Mouse (Mus musculus) stomach, embryonic 16.5 days (tissue): Measurements from ENCODE around the gene Os9. TPM values are rescaled to one million over a fixed set of nuclear protein-coding genes. Genes with fewer than 3 reads are reported as not detected.

Experiments
- ATAC-seq: fragments of 200-750 bp; cut with Nextera tagmentation; 2 replicates; pipeline ENCODE4 v1.8.0; 2017; ENCODE audit warnings: moderate number of reproducible peaks, moderate TSS enrichment; ENCODE audit not compliant: insufficient read depth, low FRiP score
- H3K27ac ChIP-seq: fragments of 300-500 bp; sonication (generic); 2 replicates; pipeline ENCODE4 v1.5.1; 2014; ENCODE audit warnings: low read length
- H3K27me3 ChIP-seq: fragments of 300-500 bp; sonication (generic); 2 replicates; pipeline ENCODE4 v1.6.1; 2014; ENCODE audit warnings: low read length, control low read depth, mixed read lengths; ENCODE audit not compliant: control insufficient read depth, insufficient read depth
- H3K36me3 ChIP-seq: fragments of 300-500 bp; sonication (generic); 2 replicates; pipeline ENCODE4 v1.6.1; 2014; ENCODE audit warnings: low read length; ENCODE audit not compliant: control insufficient read depth, insufficient read depth
- H3K4me1 ChIP-seq: fragments of 300-500 bp; sonication (generic); 2 replicates; pipeline ENCODE4 v1.6.1; 2014; ENCODE audit warnings: low read length, control low read depth, mixed read lengths; ENCODE audit not compliant: control insufficient read depth, insufficient read depth
- H3K4me2 ChIP-seq: fragments of 300-500 bp; sonication (generic); 2 replicates; pipeline ENCODE4 v1.6.1; 2014; ENCODE audit warnings: low read depth, low read length, mixed read lengths
- H3K4me3 ChIP-seq: fragments of 300-500 bp; sonication (generic); replicated peaks from 2 replicates; pipeline ENCODE4 v1.5.1; 2014; ENCODE audit warnings: mild to moderate bottlenecking, low read length
- H3K9ac ChIP-seq: fragments of 300-500 bp; sonication (generic); 2 replicates; pipeline ENCODE4 v1.6.1; 2014; ENCODE audit warnings: low read length
- H3K9me3 ChIP-seq: fragments of 300-500 bp; sonication (generic); replicated peaks from 2 replicates; pipeline ENCODE4 v1.6.1; 2016; ENCODE audit warnings: low read length, control low read depth; ENCODE audit not compliant: control insufficient read depth
- WGBS: fragments of 180-500 bp; shearing (Covaris S2); extraction: QIAGEN DNeasy Blood & Tissue Kit; methylation state at CpG from one replicate; pipeline ENCODE4 v1.1.7; 2014; 5-methylcytosine and 5-hydroxymethylcytosine counted together
- polyA plus RNA-seq: library from polyadenylated mRNA; unstranded; fragments of >200 nt; fragmentation: Nextera tagmentation; extraction: Ambion mirVana; gene quantifications from 2 replicates; pipeline ENCODE4 v1.2.1, GENCODE M21; 2015

The Os9 gene
- polyA plus RNA-seq, 1 experiment from 2014 or later = 114 TPM

DNA sequence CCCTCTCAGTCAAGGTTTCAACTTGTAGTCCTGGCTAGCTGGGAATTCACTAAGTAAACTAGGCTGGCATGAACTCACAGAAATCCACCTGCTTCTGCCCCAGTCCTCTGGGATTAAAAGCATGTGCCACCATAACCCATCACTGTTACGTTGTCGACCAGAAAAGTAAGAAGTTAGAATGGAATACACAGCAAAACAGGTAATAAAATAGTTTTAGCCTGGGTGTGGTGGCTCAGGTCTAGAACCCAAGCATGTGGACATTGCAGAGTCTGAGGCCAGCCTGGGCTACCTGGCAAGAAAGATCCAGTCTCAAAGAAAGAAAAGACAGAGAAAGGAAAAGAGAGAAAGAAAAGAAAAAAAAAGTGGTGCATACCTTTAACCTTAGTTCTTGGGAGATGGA, 59.4 kb downstream of the Os9 start:
- WGBS = 81% methylated on average over 2 of the region's 2 CpGs
- H3K4me1 ChIP-seq = peaks cover 26% of the 10 kb centered on the region
- no peaks in the 10 kb centered on the region for H3K27me3 ChIP-seq
- no peak overlapping the region for H3K4me2 ChIP-seq
- H3K4me3 ChIP-seq = no peak overlapping the region
- H3K27ac ChIP-seq = no peak overlapping the region
- H3K9me3 ChIP-seq = no peaks in the 10 kb centered on the region
- H3K9ac ChIP-seq = no peak overlapping the region
- ATAC-seq = no peak
- peaks cover 23% of the 10 kb centered on the region for H3K36me3 ChIP-seq

DNA sequence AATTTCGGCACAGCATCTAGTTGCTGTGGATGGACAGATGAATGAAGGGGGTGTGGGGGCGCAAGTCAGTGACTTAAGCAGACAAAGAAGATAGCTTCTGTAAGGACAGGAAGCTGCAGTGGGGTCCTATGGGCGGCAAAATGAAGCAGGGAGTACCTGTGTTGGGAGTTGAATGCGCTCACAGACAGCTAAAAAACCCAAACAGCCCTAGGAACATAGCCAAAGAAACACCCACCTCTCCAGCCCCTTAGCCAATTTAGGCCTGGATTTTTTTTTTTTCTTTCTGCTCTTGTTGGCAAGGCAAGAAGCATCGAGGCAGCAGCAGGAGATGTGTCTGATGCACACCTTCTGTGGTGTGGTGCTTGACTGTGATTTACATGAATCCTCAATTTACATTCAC, 59.8 kb downstream of the Os9 start:
- WGBS = 49% methylated on average over 5 of the region's 5 CpGs
- no peak overlapping the region for H3K4me3 ChIP-seq
- H3K9me3 ChIP-seq = no peaks in the 10 kb centered on the region
- no peak overlapping the region for H3K9ac ChIP-seq
- H3K4me2 ChIP-seq = no peak overlapping the region
- H3K4me1 ChIP-seq = peaks cover 26% of the 10 kb centered on the region
- no peak overlapping the region for H3K27ac ChIP-seq
- H3K27me3 ChIP-seq = no peaks in the 10 kb centered on the region
- H3K36me3 ChIP-seq = peaks cover 19% of the 10 kb centered on the region
- no peak for ATAC-seq

DNA sequence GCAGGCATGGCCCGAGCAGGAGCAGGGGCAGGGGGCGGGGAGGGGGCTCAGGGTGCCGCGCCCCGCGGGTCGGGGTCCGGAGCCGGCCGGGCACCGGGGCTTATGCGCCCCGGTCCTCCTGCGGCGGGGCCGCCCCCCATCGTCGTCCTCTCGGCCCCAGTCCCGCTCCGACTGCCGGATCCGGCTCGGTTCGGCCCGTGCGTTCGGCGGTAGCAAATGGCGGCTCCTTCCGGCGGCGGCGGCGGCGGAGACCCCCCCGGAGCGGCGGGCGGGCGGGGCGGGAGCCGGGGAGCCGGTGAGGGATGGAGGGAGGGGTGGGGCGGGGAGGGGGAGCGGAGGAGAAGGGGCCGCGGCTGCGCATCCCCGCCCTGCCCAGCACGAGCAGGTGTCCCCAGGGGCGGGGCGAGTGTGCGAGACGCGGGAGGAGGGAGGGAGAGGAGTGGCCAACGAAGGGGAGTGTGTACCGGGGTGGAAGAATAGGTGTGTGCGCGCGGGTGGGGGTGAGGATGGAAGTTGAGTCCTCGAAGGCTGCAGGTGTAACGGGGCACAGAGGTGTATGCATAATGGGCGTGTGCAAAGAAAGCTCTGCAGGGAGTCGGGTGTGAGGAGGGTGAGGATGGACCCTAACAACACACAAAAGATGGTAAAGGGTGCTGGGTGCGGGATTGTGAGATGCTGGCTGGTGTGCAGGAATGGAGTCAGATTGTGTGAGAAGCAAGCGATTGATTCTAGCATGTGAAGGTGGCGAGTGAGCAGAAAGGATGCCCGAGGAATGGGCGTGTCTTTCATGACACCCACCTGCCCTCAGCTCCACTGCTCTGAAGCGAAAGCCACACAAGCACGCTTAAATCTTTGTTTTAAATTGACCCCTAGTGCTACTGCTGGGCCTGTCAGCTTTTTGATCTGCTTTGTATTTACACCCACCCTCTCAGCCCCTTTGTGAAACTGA, 60.7 kb downstream of the Os9 start, which contains the start of gene March9:
TSS of gene March9 (minus strand) at position 217 of the 949 bp plus-strand sequence.
- Histone ChIP-seq H3K4me1 (peaks cover 23% of the 10 kb centered on the region), H3K4me2 (peak within 1 kb of the TSS; percentile 96), H3K36me3 (peaks cover 10% of the 10 kb centered on the region; the same call in 1 of the 2 replicates), H3K9me3 (no peaks in the 10 kb centered on the region), H3K27me3 (no peaks in the 10 kb centered on the region), H3K4me3 (peak within 1 kb of the TSS; percentile 75), H3K27ac (peak within 1 kb of the TSS; percentile 60), H3K9ac (peak within 1 kb of the TSS; percentile 89)
- WGBS = 1% methylated on average over 48 of the region's 72 CpGs
- peak; percentile 57 for ATAC-seq

DNA sequence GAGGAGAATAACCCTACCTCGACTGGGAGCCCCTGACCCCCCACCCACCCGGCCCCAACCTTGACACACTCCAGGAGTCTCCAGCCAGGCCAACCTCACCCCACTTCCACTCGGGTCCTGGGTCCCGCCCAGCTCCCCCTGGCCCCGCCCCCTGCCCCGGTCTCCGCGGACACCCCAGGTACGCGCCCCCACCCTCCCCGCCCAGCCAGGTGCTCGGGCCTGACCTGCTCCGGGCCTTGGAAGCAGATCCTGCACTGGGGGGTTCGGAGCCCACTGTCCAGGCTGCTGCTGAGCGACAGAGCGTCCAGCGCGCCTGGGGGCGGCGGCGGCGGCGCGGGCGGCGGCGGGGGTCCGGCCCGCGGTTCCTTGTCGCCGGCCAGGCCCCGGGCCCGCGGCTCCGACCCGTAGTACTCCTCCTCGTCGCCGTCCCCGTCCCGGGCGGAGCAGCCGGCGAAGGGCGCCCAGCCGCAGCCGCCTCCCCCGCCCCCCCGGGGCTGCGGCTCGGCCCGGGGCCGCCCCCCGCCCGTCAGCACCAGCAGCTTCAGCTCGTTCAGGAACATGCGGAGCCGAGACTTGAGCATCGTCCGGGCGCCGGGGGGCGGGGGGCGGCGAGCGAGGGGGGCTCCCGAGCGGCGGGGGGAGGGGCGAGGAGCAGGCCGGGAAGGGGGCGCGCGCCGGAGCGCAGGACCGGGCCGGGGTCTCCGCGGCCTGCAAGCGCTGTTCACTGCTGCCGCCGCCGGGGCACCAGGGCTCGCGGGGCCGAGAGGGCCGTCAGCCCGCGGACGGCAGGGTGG, 61.6 kb downstream of the Os9 start:
- H3K36me3 ChIP-seq = peaks cover 5% of the 10 kb centered on the region; the same call in 1 of the 2 replicates
- H3K9ac ChIP-seq = peak overlapping the region; percentile 89
- ATAC-seq = no peak
- no peaks in the 10 kb centered on the region for H3K27me3 ChIP-seq
- H3K27ac ChIP-seq = peak overlapping the region; percentile 60
- H3K4me2 ChIP-seq = peak overlapping the region; percentile 96
- under 1% methylated on average over 80 of the region's 92 CpGs for WGBS
- H3K4me1 ChIP-seq = peaks cover 15% of the 10 kb centered on the region
- peak overlapping the region; percentile 75 for H3K4me3 ChIP-seq
- H3K9me3 ChIP-seq = no peaks in the 10 kb centered on the region

DNA sequence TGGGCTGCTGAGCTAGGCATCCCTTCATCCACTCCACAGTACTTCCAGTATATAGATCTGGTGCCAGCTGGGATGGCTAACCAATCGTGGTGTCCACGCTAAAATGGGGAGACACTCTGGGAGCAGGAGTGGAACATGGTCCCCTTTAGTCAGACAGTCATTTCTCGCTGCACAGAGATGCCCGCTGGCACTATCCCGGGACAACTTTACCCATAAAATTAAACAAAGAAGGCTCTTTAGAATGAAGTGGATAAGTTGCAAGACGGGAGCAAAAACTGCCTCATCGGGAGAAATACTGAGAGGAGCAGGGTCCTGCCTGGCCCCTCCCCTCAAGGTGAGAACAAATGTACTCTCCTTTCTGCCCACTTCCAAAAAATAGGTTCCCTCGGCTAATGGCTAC, 62.2 kb downstream of the Os9 start:
- Histone ChIP-seq H3K4me1 (peaks cover 15% of the 10 kb centered on the region), H3K27ac (no peak overlapping the region), H3K36me3 (peaks cover 5% of the 10 kb centered on the region; the same call in 1 of the 2 replicates), H3K9ac (peak overlapping the region; percentile 89), H3K4me2 (peak overlapping the region; percentile 96), H3K9me3 (no peaks in the 10 kb centered on the region), H3K27me3 (no peaks in the 10 kb centered on the region), H3K4me3 (peak overlapping the region; percentile 75)
- 6% methylated on average over 8 of the region's 8 CpGs for WGBS
- ATAC-seq = no peak

DNA sequence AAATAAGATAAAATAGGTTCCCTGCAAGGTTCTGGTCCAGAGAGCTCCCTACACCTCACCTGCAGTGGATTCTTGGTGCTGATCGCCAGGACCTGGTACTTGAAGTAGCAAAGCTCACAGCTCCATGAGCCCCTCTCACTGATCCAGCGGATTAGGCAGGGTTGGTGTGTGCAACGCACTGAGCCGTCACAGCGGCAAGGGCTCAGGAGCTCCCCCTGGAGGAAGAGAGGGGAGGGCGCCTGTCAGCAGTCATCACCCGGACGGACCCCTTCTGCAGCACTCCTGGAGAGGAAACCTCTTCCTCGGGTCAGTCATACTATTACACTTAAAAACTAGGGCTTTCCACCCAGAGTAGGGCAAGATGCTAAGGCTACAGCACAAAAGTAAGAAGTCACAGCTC, 62.8 kb downstream of the Os9 start:
- no peaks in the 10 kb centered on the region for H3K27me3 ChIP-seq
- ATAC-seq = no peak
- 2% methylated on average over 9 of the region's 9 CpGs for WGBS
- peaks cover 15% of the 10 kb centered on the region for H3K4me1 ChIP-seq
- peak overlapping the region; percentile 75; the same call in 1 of the 2 replicates for H3K4me3 ChIP-seq
- H3K9ac ChIP-seq = peak overlapping the region; percentile 89; the same call in 1 of the 2 replicates
- H3K9me3 ChIP-seq = no peaks in the 10 kb centered on the region
- no peak overlapping the region for H3K27ac ChIP-seq
- peaks cover 5% of the 10 kb centered on the region; the same call in 1 of the 2 replicates for H3K36me3 ChIP-seq
- H3K4me2 ChIP-seq = peak overlapping the region; percentile 96

DNA sequence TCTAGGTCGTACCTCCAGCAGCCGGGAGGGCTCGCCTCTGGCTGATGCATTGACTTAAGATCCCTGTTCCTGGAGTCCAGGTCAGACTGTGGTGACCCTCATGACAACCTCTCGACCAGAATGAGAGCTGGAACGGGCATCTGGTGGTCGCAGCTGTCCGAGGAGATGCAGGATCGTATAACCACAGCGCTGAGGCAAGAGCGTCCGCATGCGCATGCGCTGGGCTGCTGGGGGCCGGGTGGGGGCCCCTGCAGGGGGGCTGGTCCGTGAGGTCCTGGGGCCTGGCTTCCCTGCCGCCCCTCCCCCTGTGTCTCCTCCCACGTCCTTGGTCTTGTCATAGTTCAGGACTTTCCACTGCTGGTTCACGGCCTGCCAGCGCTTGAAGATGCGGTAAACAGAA, 64.4 kb downstream of the Os9 start:
- ATAC-seq = no peak

DNA sequence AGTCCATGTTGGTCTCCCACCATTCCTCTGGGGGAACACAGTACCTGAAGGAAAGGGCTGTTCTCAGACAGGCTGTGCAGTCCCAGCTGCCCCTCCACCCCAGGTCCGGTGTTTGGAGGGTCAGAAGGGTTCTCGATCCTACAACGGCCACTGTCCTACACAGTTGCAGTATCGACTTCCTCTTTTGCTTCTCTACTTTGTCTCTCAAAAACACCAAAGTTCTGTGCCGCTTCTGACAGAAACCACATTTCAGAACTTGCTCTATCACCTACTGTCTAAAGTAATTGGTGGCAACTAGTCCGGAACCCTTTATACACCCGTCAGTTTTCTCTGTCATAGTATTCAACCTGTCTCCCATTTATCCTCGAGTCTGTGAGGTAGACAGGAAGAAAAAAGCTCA, 65.5 kb downstream of the Os9 start:
- no peak for ATAC-seq
- Histone ChIP-seq H3K27me3 (peaks cover 16% of the 10 kb centered on the region), H3K4me2 (no peak overlapping the region), H3K36me3 (peaks cover 5% of the 10 kb centered on the region; the same call in 1 of the 2 replicates), H3K9me3 (no peaks in the 10 kb centered on the region), H3K27ac (no peak overlapping the region), H3K4me3 (no peak overlapping the region), H3K9ac (no peak overlapping the region), H3K4me1 (peaks cover 13% of the 10 kb centered on the region)
- 80% methylated on average over 8 of the region's 8 CpGs for WGBS

More for the DNA sequence above, 64.4 kb downstream of the Os9 start:
- Histone ChIP-seq H3K9me3 (no peaks in the 10 kb centered on the region), H3K36me3 (peaks cover 5% of the 10 kb centered on the region; the same call in 1 of the 2 replicates), H3K4me1 (peaks cover 15% of the 10 kb centered on the region), H3K4me3 (no peak overlapping the region), H3K27me3 (peaks cover 5% of the 10 kb centered on the region; the same call in 1 of the 2 replicates), H3K4me2 (no peak overlapping the region), H3K27ac (no peak overlapping the region), H3K9ac (no peak overlapping the region)
- WGBS = 80% methylated on average over 20 of the region's 20 CpGs
